Mouse (Mus musculus) Muller cell, postnatal 12 days (primary cell): ENCODE data around the gene Fam174b.

Experiments
- DNase-seq: peaks from one replicate; pipeline ENCODE4 v3.0.0-alpha.2; 2015; ENCODE audit errors: inconsistent ontology term

Fam174b gene

DNA sequence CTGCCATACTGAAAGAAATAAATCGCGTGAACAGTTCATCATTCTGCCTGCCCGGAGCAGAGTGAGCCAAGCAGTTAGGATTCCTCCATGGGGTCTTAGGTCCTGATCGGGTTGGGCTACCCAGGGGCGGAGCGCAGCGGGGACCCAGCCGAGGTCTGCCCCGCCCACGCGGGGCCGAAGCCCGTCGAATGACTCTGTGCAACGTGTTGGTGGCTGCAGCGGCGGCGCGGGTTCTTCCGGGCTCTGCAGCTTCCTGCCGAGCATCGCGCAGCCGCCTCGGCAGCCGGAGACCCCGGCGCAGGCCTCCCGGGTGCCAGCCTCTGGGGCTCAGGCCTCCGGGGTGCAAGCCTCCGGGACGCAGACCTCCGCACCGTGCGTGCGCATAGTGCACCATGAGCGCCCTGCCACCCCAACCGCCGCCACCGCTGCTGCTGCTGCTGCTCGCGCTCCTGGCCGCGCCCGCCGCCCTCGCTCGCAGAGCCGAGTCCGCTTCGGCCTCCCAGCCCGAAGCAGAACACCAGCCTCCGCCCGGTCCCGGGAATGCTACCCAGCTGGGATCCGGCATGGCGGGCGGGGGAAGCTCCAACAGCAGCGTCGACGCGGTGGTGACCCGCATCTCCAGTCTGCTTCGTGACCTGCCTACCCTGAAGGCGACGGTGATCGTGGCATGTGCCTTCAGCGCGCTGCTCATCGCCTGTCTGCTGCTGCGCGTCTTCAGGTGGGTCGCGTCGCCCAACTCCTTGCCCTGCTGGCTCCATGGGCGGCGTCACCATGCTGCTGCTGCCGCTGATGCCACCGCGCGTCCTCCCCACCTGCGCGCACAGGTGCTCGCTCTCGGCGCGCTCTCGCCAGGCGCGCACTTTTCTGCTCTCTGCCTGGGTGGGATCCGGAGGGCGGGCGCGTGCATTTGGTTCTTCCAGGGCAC is at the start of gene Fam174b:
TSS of gene Fam174b (plus strand) at position 192 of the 925 bp plus-strand sequence.
- peak; percentile 72 for DNase-seq

GRCm38 (mm10) chr7:73697092-73697491 is 43.0 kb upstream of the Fam174b start:
- DNase-seq: no peak

DNA sequence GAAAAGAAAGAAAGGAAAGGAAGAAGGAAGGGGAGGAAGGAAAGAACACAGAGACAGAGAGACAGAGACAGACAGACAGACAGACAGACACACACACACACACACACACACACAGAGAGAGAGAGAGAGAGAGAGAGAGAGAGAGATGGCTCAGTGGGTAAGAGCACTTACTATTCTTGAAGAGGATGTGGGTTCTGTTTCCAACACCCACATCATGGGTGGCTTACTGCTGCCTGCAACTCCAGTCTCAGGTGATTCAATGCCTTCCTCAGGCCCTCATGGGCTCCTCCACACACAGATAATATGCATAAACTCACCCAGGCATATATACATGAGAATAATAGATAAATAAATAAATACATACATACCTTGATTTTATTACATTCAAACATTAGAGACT is 35.8 kb upstream of the Fam174b start:
- DNase-seq: no peak

- no peak for DNase-seq
These were observed 26.6 kb upstream of the Fam174b start for GRCm38 (mm10) chr7:73713506-73713905.

GRCm38 (mm10) chr7:73715928-73716749 is 24.0 kb upstream of the Fam174b start:
- DNase-seq: peak; percentile 42

DNA sequence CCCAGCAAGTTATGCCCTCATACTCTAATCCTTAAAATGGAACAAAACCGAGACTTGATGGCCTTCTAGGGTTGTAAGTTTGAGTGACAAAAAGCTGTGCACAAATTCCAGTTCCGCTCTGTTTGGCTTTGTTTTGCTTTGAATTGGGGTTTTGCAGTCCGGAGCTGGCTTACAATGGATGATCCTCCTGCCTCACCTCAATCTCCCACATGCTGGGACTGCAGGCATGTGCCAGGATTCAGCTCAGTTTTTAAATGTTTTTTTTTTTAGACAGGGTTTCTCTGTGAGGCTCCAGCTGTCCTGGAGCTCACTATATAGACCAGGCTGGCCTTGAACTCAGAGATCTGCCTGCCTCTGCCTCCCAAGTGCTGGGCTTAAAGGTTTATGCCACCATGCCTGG is 23.3 kb upstream of the Fam174b start:
- peak; percentile 9 for DNase-seq

GRCm38 (mm10) chr7:73718031-73718430 is 22.1 kb upstream of the Fam174b start:
- no peak for DNase-seq

- no peak for DNase-seq
These were observed 21.6 kb upstream of the Fam174b start for GRCm38 (mm10) chr7:73718497-73719007.

- no peak for DNase-seq
These were observed 19.1 kb upstream of the Fam174b start for GRCm38 (mm10) chr7:73721046-73721445.

DNA sequence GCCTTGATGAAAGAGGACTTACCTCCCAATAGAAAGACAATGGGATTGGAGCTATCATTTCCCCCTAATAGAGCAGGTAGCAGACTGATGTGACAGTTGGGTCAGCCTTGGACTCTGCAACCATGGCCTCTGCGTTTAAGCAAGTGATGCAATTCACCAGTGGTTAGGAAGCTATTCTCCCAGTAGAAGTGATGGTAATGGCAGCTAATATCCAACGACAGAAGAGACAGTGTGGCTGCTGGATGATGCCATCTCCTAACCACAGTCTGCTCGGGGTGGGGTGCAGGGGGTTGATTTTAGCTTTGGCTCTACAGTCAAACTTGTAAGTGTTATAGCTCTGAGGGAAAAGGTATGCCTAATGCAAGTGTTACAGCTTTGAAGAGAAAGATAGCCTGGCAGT is 18.3 kb upstream of the Fam174b start:
- no peak for DNase-seq

DNA sequence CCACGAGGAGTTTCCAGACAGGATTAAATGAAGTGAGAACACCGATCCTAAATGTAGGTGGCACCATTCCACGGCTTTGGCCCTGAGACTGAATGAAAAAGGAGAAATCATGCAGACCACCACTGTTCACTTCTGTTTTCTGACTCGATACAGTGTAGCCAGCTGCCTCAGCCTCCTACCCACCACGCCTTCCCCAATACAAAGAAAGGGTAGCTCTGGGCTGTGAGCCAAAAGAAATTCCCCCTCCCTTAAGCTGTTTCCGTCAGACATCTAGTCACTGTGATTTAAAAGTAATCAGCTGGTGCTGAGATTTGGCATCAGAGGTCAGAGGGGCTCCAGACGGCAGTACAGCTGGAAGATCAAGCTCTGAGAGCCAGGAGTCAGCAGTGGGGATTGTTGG is 10.2 kb upstream of the Fam174b start:
- no peak for DNase-seq

- no peak for DNase-seq
These were observed 9.6 kb upstream of the Fam174b start for GRCm38 (mm10) chr7:73730430-73731022.

DNA sequence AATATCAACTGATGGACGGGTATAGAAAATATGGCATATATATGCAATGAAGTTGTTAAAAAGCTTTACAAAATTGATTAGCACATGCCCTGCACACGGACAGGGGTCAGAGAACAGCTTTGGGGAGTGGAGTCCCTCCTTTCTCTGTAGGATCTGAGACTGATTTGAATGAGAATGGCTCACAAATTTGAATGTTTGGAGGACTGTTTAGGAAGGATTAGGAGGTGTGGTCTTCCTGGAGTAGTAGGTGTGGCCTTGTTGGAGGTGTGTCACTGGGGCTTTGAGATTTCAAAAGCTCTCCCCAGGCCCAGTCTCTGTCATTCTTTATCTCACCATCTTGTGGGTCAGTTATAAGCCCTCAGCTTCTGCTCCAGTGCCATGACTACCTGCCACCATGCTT is 4.1 kb upstream of the Fam174b start:
- no peak for DNase-seq

- DNase-seq: no peak
These were observed 1.3 kb downstream of the Fam174b start for GRCm38 (mm10) chr7:73741392-73741791.

GRCm38 (mm10) chr7:73741841-73742240 is 1.7 kb downstream of the Fam174b start:
- no peak for DNase-seq

GRCm38 (mm10) chr7:73743144-73743543 is 3.0 kb downstream of the Fam174b start:
- no peak for DNase-seq

GRCm38 (mm10) chr7:73743831-73744370 is 3.8 kb downstream of the Fam174b start:
- no peak for DNase-seq

DNA sequence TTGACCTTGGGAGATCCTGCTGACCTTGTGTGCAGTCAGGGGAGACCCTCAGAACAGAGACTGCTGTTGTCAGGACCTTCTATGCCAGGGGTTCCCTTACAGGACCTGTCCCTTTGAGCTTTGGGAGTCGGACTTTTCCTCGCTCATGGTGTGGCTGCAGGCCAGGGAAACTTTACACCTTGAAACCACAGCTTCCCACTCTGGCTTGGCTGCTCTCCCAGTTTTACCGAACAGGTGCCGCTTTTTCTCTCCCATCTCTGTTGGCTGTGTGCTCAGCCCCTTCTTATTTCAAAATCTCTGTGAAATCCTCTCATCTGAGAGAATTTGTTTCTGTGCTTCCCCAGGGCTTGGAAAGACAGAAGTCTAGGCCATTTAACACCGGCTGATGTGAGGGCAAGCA is 5.8 kb downstream of the Fam174b start:
- no peak for DNase-seq

GRCm38 (mm10) chr7:73746836-73747235 is 6.7 kb downstream of the Fam174b start:
- DNase-seq: peak; percentile 23

GRCm38 (mm10) chr7:73747531-73747930 is 7.4 kb downstream of the Fam174b start:
- DNase-seq: no peak

GRCm38 (mm10) chr7:73748437-73749108 is 8.5 kb downstream of the Fam174b start:
- no peak for DNase-seq
